Mouse (Mus musculus) C2C12 (cell line): ENCODE data around the gene Cxcl9. TPM values are rescaled to one million over a fixed set of nuclear protein-coding genes. Genes with fewer than 3 reads are reported as not detected.
A peak's percentile ranks its signal among the peaks of the same experiment; 100 is the strongest.

ENCODE experiments used
- H3K27me3 ChIP-seq: one replicate; pipeline ENCODE4 v1.6.1; 2011; ENCODE audit not compliant: control insufficient read depth, insufficient read depth, insufficient read length
- H3K36me3 ChIP-seq: one replicate; pipeline ENCODE4 v1.6.1; 2011; ENCODE audit not compliant: control insufficient read depth, insufficient read depth
- H3K4me3 ChIP-seq: one replicate; pipeline ENCODE4 v1.5.1; 2011; ENCODE audit warnings: mild to moderate bottlenecking, control low read depth; ENCODE audit not compliant: poor library complexity, insufficient read depth, severe bottlenecking
- H3K79me2 ChIP-seq: one replicate; pipeline ENCODE4 v1.6.1; 2011; ENCODE audit not compliant: control insufficient read depth, insufficient read depth
- H3K79me3 ChIP-seq: one replicate; pipeline ENCODE4 v1.6.1; 2011; ENCODE audit warnings: low read depth, control low read depth
- H3ac ChIP-seq: one replicate; pipeline ENCODE3; 2011; ENCODE audit warnings: low read depth; ENCODE audit not compliant: control insufficient read depth, insufficient read length
- CEBPB ChIP-seq: IDR thresholded peaks from one replicate; pipeline ENCODE4 v1.6.1; 2011; ENCODE audit warnings: low read depth, mild to moderate bottlenecking, control low read depth, moderate library complexity
- CTCF ChIP-seq: IDR thresholded peaks from one replicate; pipeline ENCODE4 v1.5.1; 2011; ENCODE audit not compliant: control insufficient read depth, insufficient read depth, insufficient read length
- FOSL1 ChIP-seq: IDR thresholded peaks from one replicate; pipeline ENCODE4 v1.8.0; 2011; ENCODE audit warnings: mild to moderate bottlenecking, low read length; ENCODE audit not compliant: poor library complexity, insufficient read depth, severe bottlenecking
- MAX ChIP-seq: IDR thresholded peaks from one replicate; pipeline ENCODE4 v1.6.1; 2011; ENCODE audit warnings: mild to moderate bottlenecking, control low read depth
- MYOD1 ChIP-seq: IDR thresholded peaks from one replicate; pipeline ENCODE4 v1.6.1; 2011; ENCODE audit warnings: low read depth; ENCODE audit not compliant: control insufficient read depth, insufficient read length
- MYOG ChIP-seq: IDR thresholded peaks from one replicate; pipeline ENCODE4 v1.6.1; 2011; ENCODE audit not compliant: control insufficient read depth, insufficient read length; ENCODE audit errors: extremely low read depth
- USF1 ChIP-seq: IDR thresholded peaks from one replicate; pipeline ENCODE4 v1.6.1; 2011; ENCODE audit warnings: low read depth, mild to moderate bottlenecking, control low read depth, moderate library complexity
- polyA plus RNA-seq: library from polyadenylated mRNA; unstranded; fragments of >200 nt; fragmentation: generic; extraction: Trizol; gene quantifications from one replicate; pipeline ENCODE4 v1.2.1, GENCODE M21; 2012; ENCODE audit warnings: missing spikeins

Cxcl9 gene
- polyA plus RNA-seq, 1 experiment = not detected

DNA sequence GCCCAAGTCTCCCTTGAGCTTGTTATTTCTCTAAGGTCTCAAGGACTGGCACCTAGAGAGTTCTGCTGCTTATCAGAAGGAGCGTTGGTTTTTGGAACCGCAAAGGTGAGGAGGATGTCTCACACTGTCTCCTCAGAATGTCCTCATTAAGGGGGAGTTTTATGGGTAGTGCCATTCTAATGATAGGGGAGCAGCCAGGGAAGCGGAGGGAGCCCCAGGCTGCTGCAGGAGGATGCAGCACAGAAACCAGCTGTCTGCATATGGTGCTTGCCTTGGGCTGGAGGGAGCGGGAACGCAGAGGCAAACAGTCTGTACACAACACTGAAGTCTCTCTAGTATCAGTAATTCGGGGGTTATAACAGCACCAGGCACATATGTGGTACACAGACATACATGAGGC, 43.0 kb upstream of the Cxcl9 start:
- Histone ChIP-seq H3K79me3 (no peaks in the 10 kb centered on the region), H3ac (no peak overlapping the region), H3K36me3 (no peaks in the 10 kb centered on the region), H3K79me2 (no peaks in the 10 kb centered on the region), H3K4me3 (no peak overlapping the region), H3K27me3 (no peaks in the 10 kb centered on the region)
- no peak for TF ChIP-seq MYOG
- TF ChIP-seq FOSL1 = no peak
- no peak for TF ChIP-seq CTCF
- TF ChIP-seq CEBPB = no peak
- TF ChIP-seq USF1 = no peak
- TF ChIP-seq MYOD1 = no peak
- TF ChIP-seq MAX = no peak

DNA sequence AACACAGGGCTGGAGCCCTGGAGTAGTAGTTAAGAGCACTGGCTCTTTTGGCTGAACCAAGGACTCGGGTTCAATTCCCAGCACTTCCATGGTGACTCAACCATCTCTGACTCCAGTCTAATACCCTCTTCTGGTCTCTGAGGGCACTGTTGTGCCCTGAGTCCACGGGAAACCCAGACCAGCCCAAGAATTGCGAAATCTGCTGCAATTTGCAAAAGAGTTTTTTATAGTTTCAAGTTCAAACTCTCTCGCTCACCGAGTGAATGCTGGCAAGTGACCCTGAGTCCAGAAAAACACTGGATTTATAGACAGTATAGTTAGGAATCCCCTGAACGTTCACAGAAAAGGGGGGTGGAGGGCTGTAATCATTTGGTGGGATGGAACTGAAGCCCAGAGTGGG, 42.5 kb upstream of the Cxcl9 start:
- Histone ChIP-seq H3K79me2 (no peaks in the 10 kb centered on the region), H3K79me3 (no peaks in the 10 kb centered on the region), H3K27me3 (no peaks in the 10 kb centered on the region), H3K36me3 (no peaks in the 10 kb centered on the region), H3ac (no peak overlapping the region), H3K4me3 (no peak overlapping the region)
- peak; percentile 93 for TF ChIP-seq CEBPB
- no peak for TF ChIP-seq MYOG

DNA sequence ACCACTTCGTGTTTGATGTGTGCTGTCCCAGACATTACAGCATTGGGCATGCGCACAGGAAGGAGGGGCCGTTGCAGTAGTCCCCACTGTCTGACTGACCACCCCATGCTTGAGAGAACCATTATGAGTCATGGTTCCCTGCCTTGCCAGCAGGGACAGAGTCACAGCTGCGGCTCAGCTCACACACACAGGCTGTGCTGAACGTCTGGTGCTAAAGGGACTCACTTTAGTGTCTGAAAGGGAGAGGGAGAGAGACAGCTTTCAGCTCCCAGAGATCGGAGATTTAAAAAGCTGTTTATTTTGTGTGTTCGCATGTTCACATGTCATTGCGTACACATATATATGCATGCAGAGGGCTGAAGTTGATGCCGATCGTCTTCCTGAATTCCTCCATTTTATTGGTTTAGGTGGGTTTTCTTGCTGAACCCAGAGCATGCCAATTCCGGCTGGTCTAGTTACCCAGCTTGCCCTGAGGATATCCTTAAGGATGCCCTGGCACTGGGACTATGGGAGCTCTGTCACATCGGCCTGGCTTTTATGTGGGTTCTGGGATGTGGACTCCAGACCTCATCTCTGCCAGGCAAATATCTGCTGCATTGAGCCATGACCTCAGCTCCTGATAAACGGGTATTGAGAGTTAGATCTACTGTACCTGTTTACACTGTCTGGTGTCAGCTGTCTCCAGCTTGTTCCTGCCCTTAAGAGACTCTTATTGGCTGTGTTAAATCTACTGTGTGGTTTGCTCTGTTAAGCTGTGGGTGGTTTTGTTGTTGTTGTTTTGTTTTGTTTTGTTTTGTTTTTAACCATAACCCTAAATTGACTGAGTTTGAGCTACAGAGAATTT, 41.5 kb upstream of the Cxcl9 start:
- Histone ChIP-seq H3K79me3 (no peaks in the 10 kb centered on the region), H3ac (peak overlapping the region; percentile 12), H3K4me3 (no peak overlapping the region), H3K27me3 (no peaks in the 10 kb centered on the region), H3K79me2 (no peaks in the 10 kb centered on the region), H3K36me3 (no peaks in the 10 kb centered on the region)
- TF ChIP-seq MYOG = no peak
- peak; percentile 39 for TF ChIP-seq FOSL1
- TF ChIP-seq MYOD1 = peak; percentile 71
- TF ChIP-seq MAX = peak; percentile 67

DNA sequence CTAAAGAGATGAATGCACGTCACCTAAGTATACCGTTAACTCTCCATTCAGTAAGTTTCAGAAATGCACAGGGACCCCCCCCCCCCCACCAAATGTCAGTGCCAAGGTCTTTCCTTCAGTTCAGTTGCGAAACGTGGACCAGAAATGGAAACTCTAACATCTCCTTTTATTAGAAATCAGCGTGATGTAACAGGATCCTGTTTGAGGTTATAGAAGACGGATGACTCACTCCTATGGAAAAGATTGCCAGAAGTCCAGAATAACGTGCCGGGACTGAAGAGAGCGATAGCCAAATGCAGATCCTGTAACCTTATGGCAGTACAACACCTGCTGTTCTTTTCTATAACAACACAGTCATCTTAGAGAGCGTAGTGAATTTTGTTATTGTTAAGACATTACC, 40.5 kb upstream of the Cxcl9 start:
- Histone ChIP-seq H3K79me2 (no peaks in the 10 kb centered on the region), H3K27me3 (no peaks in the 10 kb centered on the region), H3K36me3 (no peaks in the 10 kb centered on the region), H3ac (no peak overlapping the region), H3K79me3 (no peaks in the 10 kb centered on the region), H3K4me3 (no peak overlapping the region)
- peak; percentile 35 for TF ChIP-seq MAX
- peak; percentile 61 for TF ChIP-seq FOSL1
- TF ChIP-seq USF1 = no peak
- no peak for TF ChIP-seq MYOG
- peak; percentile 89 for TF ChIP-seq CEBPB
- no peak for TF ChIP-seq CTCF
- peak; percentile 43 for TF ChIP-seq MYOD1

DNA sequence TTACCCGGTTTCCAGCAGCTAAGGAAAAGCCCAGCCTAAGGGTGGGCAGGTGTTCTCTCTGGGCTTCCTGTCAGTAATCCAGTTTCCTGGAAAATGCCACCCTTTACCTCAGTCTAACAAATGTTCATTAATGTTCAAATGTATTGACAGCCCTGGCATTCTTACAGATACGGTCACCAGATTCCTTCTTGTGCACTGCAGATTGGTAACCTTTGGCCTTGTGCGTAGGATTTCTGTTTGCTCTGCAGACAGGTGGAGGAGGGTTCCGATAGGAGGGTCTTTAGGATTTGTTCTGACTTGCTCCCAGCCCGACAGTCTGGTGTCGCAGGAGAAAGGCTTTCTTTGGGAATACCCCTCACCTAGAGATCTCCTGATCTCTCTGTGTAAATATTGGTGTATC, 38.7 kb upstream of the Cxcl9 start:
- Histone ChIP-seq H3K4me3 (no peak overlapping the region), H3K79me2 (no peaks in the 10 kb centered on the region), H3K79me3 (no peaks in the 10 kb centered on the region), H3K27me3 (no peaks in the 10 kb centered on the region), H3K36me3 (no peaks in the 10 kb centered on the region), H3ac (no peak overlapping the region)
- TF ChIP-seq CEBPB = no peak

DNA sequence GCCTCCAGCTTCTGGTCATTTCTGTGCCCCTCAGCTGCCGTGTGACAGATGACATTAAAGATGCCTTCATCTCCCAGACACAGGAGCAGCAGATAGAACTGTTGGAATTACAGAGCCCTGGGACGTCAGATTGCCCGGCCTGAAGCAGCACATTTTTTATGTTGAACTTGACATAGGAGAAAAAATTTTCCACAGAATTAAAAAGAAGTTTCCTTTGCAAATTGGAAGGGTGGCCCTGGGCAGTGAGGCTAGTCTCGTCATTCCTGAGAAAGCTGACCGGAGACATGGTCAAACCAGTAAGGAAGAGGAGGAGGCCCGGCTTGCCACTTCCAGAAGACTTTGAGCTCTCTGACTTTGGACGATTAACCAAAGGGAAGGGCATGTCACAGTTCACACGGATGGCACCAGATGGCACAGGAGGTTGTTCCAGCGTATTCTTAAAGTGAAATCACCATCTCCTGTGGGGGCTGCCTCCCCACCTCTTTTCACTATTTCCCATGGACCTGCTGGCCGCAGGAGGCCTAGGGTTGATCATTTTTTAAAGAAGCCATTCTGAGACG, 37.3 kb upstream of the Cxcl9 start:
- H3ac ChIP-seq = no peak overlapping the region
- no peaks in the 10 kb centered on the region for H3K27me3 ChIP-seq
- no peaks in the 10 kb centered on the region for H3K79me3 ChIP-seq
- TF ChIP-seq MYOG (no peak), CEBPB (no peak), USF1 (no peak), FOSL1 (no peak), CTCF (no peak), MYOD1 (no peak), MAX (no peak)
- no peaks in the 10 kb centered on the region for H3K36me3 ChIP-seq
- no peaks in the 10 kb centered on the region for H3K79me2 ChIP-seq
- no peak overlapping the region for H3K4me3 ChIP-seq
